Mouse (Mus musculus): ENCODE data around the gene Mylk4. TPM values are rescaled to one million over a fixed set of nuclear protein-coding genes. Genes with fewer than 3 reads are reported as not detected.

The Mylk4 gene
- polyA plus RNA-seq, 1 experiment from 2014 or later, result 0.44 TPM

DNA sequence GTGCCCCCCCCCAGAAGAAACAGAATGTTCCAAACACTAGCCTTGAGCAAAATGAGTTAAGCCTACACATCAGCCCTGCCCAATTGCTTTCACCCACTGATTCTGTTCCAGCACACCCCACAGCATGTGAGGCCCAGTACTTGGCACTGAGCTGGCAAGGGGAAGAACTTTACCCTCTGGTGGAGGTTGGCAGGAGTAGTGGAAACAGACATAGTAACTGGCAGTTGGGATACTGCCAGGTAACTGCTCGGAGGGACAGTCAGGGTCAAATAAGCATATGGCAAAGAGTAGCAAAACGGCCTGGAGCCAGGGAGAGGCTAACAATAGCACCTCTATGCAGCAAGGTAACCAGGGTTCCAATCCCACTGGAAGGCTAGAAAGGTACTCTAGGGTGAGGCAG is 10.9 kb upstream of the Mylk4 start:
- H3K9ac ChIP-seq, result no peak overlapping the region
- no peak overlapping the region for H3K27ac ChIP-seq (replicated peaks)
- WGBS (ENCODE audit: insufficient replicate concordance), result 59% methylated on average over 2 of the region's 2 CpGs

GRCm38 (mm10) chr13:32789781-32790180 is 6.0 kb upstream of the Mylk4 start:
- no peak overlapping the region for H3K9ac ChIP-seq
- no peaks in the 10 kb centered on the region for H3K4me1 ChIP-seq (replicated peaks)
- H3K4me2 ChIP-seq, result no peak overlapping the region
- H3K9me3 ChIP-seq (replicated peaks), result no peaks in the 10 kb centered on the region
- 59% methylated on average over 4 of the region's 4 CpGs for WGBS (ENCODE audit: insufficient replicate concordance)
- no peak overlapping the region for H3K27ac ChIP-seq (replicated peaks)
- no peak for ATAC-seq (ENCODE audit: insufficient read depth)
- H3K4me3 ChIP-seq (replicated peaks), result no peak overlapping the region
- no peaks in the 10 kb centered on the region for H3K36me3 ChIP-seq (replicated peaks)
- H3K27me3 ChIP-seq, result no peaks in the 10 kb centered on the region

More for the DNA sequence above, 10.9 kb upstream of the Mylk4 start:
- Histone ChIP-seq H3K4me2 (no peak overlapping the region), H3K4me1 (replicated peaks) (no peaks in the 10 kb centered on the region), H3K27me3 (no peaks in the 10 kb centered on the region), H3K4me3 (replicated peaks) (no peak overlapping the region), H3K9me3 (replicated peaks) (no peaks in the 10 kb centered on the region), H3K36me3 (replicated peaks) (no peaks in the 10 kb centered on the region)
- no peak for ATAC-seq (ENCODE audit: insufficient read depth)

- H3K27me3 ChIP-seq, result no peaks in the 10 kb centered on the region
- H3K27ac ChIP-seq (replicated peaks), result no peak overlapping the region
- no peak overlapping the region for H3K9ac ChIP-seq
- H3K4me3 ChIP-seq (replicated peaks), result no peak overlapping the region
- WGBS (ENCODE audit: insufficient replicate concordance), result 56% methylated on average over 2 of the region's 2 CpGs
- no peaks in the 10 kb centered on the region for H3K4me1 ChIP-seq (replicated peaks)
- no peak for ATAC-seq (ENCODE audit: insufficient read depth)
- H3K4me2 ChIP-seq, result no peak overlapping the region
- no peaks in the 10 kb centered on the region for H3K9me3 ChIP-seq (replicated peaks)
- no peaks in the 10 kb centered on the region for H3K36me3 ChIP-seq (replicated peaks)
Observed at GRCm38 (mm10) chr13:32787584-32787983, 3.8 kb upstream of the Mylk4 start.

DNA sequence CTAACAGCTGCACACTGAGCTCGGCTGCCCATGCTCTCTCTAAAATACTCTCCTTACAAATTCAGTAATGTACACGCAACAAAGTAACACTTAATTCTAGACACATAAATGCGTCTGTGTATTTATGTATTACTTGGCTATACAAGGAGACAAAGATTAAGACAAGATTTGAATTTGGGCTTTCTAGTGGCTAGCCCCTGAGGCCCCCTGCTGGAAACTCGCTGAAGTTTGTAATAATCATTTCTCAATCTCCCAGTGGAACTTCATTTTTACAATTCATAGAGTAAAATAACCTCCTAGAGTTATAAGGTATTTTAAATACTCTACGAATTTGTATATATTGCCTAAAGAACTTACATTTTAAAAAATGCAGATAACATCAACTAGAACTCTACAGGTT is 699 bp downstream of the Mylk4 start:
- ATAC-seq (ENCODE audit: insufficient read depth), result no peak
- Histone ChIP-seq H3K36me3 (replicated peaks) (no peaks in the 10 kb centered on the region), H3K4me3 (replicated peaks) (no peak overlapping the region), H3K9me3 (replicated peaks) (no peaks in the 10 kb centered on the region), H3K27me3 (no peaks in the 10 kb centered on the region), H3K27ac (replicated peaks) (no peak overlapping the region), H3K9ac (no peak overlapping the region), H3K4me2 (no peak overlapping the region), H3K4me1 (replicated peaks) (no peaks in the 10 kb centered on the region)
- WGBS (ENCODE audit: insufficient replicate concordance), result 41% methylated on average over 5 of the region's 5 CpGs

DNA sequence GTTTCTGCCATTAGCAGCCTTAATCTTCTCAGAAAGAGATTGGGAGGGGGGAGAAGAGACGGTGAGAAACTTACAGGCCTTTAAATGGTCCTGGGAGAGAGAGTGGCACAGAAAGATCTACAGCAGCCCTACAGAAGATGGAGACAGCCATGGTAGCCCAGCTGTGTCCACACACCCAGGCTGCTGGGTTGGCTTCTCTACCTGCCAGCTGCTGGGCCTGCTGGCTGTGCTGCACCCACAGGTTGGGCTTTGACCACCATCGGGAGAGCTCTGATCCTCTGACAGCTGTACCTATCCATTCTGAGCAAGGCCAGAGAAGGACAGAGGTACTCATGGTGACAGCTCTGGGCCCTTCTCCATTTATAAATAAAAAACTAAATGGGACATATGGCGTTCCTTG is 4.9 kb downstream of the Mylk4 start:
- no peak overlapping the region for H3K9ac ChIP-seq
- no peak overlapping the region for H3K4me3 ChIP-seq (replicated peaks)
- H3K27ac ChIP-seq (replicated peaks), result no peak overlapping the region
- no peaks in the 10 kb centered on the region for H3K36me3 ChIP-seq (replicated peaks)
- no peaks in the 10 kb centered on the region for H3K27me3 ChIP-seq
- H3K4me2 ChIP-seq, result no peak overlapping the region
- H3K4me1 ChIP-seq (replicated peaks), result no peaks in the 10 kb centered on the region
- ATAC-seq (ENCODE audit: insufficient read depth), result no peak
- H3K9me3 ChIP-seq (replicated peaks), result no peaks in the 10 kb centered on the region
- 51% methylated on average over 3 of the region's 3 CpGs for WGBS (ENCODE audit: insufficient replicate concordance)

DNA sequence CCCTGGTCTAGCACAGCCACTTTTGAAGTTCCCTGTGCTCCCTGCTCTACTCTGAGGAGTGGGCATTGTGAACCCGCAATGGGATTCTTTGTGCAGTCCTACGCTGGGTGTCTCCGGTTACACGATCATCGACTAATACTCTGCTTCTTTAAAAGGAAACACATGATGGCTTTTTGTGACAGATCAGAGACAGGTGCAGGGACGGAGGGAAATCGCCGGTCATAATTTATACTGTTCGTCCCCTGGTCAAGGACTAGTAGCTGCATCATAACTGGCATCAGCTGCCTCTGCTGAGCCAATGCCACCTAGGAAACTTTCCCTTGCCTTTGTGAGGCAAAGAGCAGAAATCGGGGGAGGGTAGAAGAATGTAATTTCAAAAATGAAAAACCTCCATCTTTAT is 7.4 kb downstream of the Mylk4 start:
- no peaks in the 10 kb centered on the region for H3K27me3 ChIP-seq
- H3K4me2 ChIP-seq, result no peak overlapping the region
- no peak overlapping the region for H3K27ac ChIP-seq (replicated peaks)
- H3K36me3 ChIP-seq (replicated peaks), result no peaks in the 10 kb centered on the region
- no peak for ATAC-seq (ENCODE audit: insufficient read depth)
- no peak overlapping the region for H3K4me3 ChIP-seq (replicated peaks)
- WGBS (ENCODE audit: insufficient replicate concordance), result 74% methylated on average over 10 of the region's 10 CpGs
- H3K4me1 ChIP-seq (replicated peaks), result no peaks in the 10 kb centered on the region
- no peaks in the 10 kb centered on the region for H3K9me3 ChIP-seq (replicated peaks)
- H3K9ac ChIP-seq, result no peak overlapping the region

- 74% methylated on average over 9 of the region's 9 CpGs for WGBS (ENCODE audit: insufficient replicate concordance)
- H3K4me2 ChIP-seq, result no peak overlapping the region
Observed at GRCm38 (mm10) chr13:32775889-32776288, 7.9 kb downstream of the Mylk4 start.

GRCm38 (mm10) chr13:32769960-32770359 is 13.8 kb downstream of the Mylk4 start:
- no peak overlapping the region for H3K4me3 ChIP-seq (replicated peaks)
- no peaks in the 10 kb centered on the region for H3K27me3 ChIP-seq
- H3K36me3 ChIP-seq (replicated peaks), result no peaks in the 10 kb centered on the region
- ATAC-seq (ENCODE audit: insufficient read depth), result no peak
- H3K4me2 ChIP-seq, result no peak overlapping the region
- H3K27ac ChIP-seq (replicated peaks), result no peak overlapping the region
- H3K4me1 ChIP-seq (replicated peaks), result no peaks in the 10 kb centered on the region
- 28% methylated on average over 3 of the region's 3 CpGs for WGBS (ENCODE audit: insufficient replicate concordance)
- H3K9me3 ChIP-seq (replicated peaks), result no peaks in the 10 kb centered on the region
- no peak overlapping the region for H3K9ac ChIP-seq

More at GRCm38 (mm10) chr13:32775889-32776288, 7.9 kb downstream of the Mylk4 start:
- no peak for ATAC-seq (ENCODE audit: insufficient read depth)
- H3K9ac ChIP-seq, result no peak overlapping the region
- no peaks in the 10 kb centered on the region for H3K9me3 ChIP-seq (replicated peaks)
- H3K4me3 ChIP-seq (replicated peaks), result no peak overlapping the region
- H3K27ac ChIP-seq (replicated peaks), result no peak overlapping the region
- H3K4me1 ChIP-seq (replicated peaks), result no peaks in the 10 kb centered on the region
- H3K36me3 ChIP-seq (replicated peaks), result no peaks in the 10 kb centered on the region
- H3K27me3 ChIP-seq, result no peaks in the 10 kb centered on the region

- H3K27ac ChIP-seq (replicated peaks), result no peak overlapping the region
- H3K27me3 ChIP-seq, result no peaks in the 10 kb centered on the region
- WGBS (ENCODE audit: insufficient replicate concordance), result 11% methylated on average over 4 of the region's 4 CpGs
- no peak for ATAC-seq (ENCODE audit: insufficient read depth)
- no peaks in the 10 kb centered on the region for H3K9me3 ChIP-seq (replicated peaks)
- H3K9ac ChIP-seq, result no peak overlapping the region
- no peaks in the 10 kb centered on the region for H3K36me3 ChIP-seq (replicated peaks)
- H3K4me3 ChIP-seq (replicated peaks), result no peak overlapping the region
- no peaks in the 10 kb centered on the region for H3K4me1 ChIP-seq (replicated peaks)
- H3K4me2 ChIP-seq, result no peak overlapping the region
Observed at GRCm38 (mm10) chr13:32768104-32768503, 15.7 kb downstream of the Mylk4 start.

DNA sequence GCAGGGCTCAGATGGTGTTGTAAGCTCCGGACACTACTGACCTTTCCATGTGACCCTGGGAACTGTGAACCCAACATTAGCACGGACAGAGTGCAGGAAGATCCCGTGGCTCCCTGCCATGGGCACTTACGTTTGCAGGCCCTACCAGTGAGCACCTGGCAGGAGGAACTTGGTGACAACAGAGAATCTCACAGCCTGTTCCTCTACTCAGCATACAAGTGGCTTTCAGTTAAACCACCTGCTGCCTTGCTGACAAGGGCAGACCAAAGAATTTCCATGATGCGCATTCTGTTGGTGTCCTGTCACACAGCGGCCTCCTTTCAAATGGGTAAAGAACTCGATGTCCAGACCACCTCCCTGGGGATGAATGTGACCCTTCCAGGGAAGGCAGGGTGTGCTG is 19.3 kb downstream of the Mylk4 start:
- Histone ChIP-seq H3K4me2 (no peak overlapping the region), H3K36me3 (replicated peaks) (no peaks in the 10 kb centered on the region), H3K9ac (no peak overlapping the region), H3K9me3 (replicated peaks) (no peaks in the 10 kb centered on the region), H3K4me1 (replicated peaks) (no peaks in the 10 kb centered on the region), H3K27me3 (no peaks in the 10 kb centered on the region), H3K27ac (replicated peaks) (no peak overlapping the region), H3K4me3 (replicated peaks) (no peak overlapping the region)
- 33% methylated on average over 7 of the region's 7 CpGs for WGBS (ENCODE audit: insufficient replicate concordance)
- ATAC-seq (ENCODE audit: insufficient read depth), result no peak

DNA sequence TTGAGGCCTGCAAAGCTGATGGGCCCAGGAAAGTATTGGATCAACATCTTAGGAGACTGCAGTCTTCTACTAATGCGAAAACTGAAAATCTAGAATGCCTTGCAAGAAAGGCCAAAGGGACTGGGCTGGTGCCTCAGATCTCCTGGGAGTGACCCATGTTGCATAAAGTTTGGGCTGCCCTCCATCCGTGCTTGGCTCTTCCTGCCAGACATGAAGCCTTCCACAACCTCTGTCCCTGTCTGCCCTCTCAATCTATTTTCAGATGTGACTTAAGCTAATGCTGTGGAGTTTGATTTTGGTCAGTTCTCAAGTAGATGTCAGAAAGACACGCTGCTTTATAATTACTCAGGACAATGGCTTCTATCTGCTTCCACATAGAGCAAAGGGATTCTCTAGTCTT is 20.6 kb downstream of the Mylk4 start:
- H3K27me3 ChIP-seq, result no peaks in the 10 kb centered on the region
- WGBS (ENCODE audit: insufficient replicate concordance), result 55% methylated on average over 3 of the region's 3 CpGs
- ATAC-seq (ENCODE audit: insufficient read depth), result no peak
- no peak overlapping the region for H3K9ac ChIP-seq
- H3K9me3 ChIP-seq (replicated peaks), result no peaks in the 10 kb centered on the region
- no peak overlapping the region for H3K4me2 ChIP-seq
- no peak overlapping the region for H3K27ac ChIP-seq (replicated peaks)
- H3K4me1 ChIP-seq (replicated peaks), result no peaks in the 10 kb centered on the region
- no peaks in the 10 kb centered on the region for H3K36me3 ChIP-seq (replicated peaks)
- no peak overlapping the region for H3K4me3 ChIP-seq (replicated peaks)

DNA sequence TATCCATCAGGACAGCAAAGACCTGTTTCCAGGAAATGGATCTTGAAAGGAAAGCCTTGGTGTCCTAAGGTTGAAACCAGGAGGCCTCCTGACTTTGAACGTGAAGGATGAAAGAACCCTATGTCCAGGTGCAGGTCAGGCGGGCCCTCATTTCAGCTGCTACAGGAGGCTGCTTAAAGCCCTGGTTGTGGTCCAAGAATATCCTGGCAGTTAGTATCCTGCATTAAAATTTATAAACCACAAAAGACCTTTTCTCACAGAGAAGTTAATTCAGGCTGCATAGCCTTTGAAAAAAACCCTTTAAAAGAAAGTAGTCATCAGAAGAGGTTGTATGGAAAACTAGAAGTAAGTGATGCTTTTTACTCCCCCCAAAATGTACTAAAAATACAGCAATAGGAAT is 23.0 kb downstream of the Mylk4 start:
- H3K4me1 ChIP-seq (replicated peaks), result no peaks in the 10 kb centered on the region

More for the DNA sequence above, 23.0 kb downstream of the Mylk4 start:
- Histone ChIP-seq H3K27ac (replicated peaks) (no peak overlapping the region), H3K9me3 (replicated peaks) (no peaks in the 10 kb centered on the region), H3K9ac (no peak overlapping the region), H3K4me2 (no peak overlapping the region), H3K36me3 (replicated peaks) (no peaks in the 10 kb centered on the region), H3K27me3 (no peaks in the 10 kb centered on the region), H3K4me3 (replicated peaks) (no peak overlapping the region)
- WGBS (ENCODE audit: insufficient replicate concordance), result 54% methylated on average over 2 of the region's 2 CpGs
- ATAC-seq (ENCODE audit: insufficient read depth), result no peak

All from liver, embryonic 15.5 days (tissue).